Mouse (Mus musculus) gastrocnemius, adult 8-10 months (tissue): Measurements from ENCODE around the gene Tekt2. TPM values are rescaled to one million over a fixed set of nuclear protein-coding genes. Genes with fewer than 3 reads are reported as not detected.

ENCODE experiments used
- DNase-seq, 2 experiments: peaks; one replicate each; pipeline ENCODE4 v3.0.0; 2022; ENCODE audit warnings: low spot score in 2 of 2
- total RNA-seq, 4 experiments: library from RNA; stranded (reverse); gene quantifications; 2 replicates each; pipeline ENCODE4 v1.2.4; 2022

The Tekt2 gene
- total RNA-seq, 4 experiments from 2014 or later, result 0.17 to 0.87 (median 0.40) TPM; not detected in 1

DNA sequence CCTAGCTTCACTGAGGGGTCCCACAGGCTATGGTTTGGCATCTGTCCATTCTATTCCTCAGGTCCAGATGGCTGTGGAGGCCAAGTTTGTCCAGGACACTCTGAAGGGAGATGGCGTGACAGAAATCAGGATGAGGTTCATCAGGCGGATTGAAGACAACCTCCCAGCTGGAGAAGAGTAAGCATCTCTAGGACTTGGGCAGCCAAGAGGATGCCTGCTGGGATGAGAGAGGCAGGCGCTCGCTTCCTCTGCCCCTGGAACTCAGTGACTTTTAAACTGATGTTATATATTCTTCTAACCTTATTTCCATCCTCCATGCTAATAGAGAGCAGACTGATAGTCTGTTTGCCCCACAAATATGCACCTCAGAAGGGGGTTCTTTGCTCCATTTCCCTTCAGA, 50.4 kb downstream of the Tekt2 start:
- no peak for DNase-seq

DNA sequence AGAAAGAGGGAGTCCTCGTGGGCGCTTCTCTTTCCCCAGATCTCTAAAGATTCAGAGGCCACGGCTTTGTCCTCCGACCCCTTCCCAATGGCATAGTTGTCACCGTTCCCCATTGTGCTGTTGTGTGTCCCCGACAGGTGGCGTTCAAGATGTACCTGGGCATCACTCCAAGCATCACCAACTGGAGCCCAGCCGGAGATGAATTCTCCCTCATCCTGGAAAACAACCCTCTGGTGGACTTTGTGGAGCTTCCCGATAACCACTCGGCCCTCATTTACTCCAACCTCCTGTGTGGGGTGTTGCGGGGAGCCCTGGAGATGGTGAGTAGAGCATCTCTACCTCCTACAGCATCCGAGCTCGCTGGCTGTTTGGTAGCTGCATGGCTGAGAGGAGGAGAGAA, 51.7 kb downstream of the Tekt2 start:
- no peak for DNase-seq

Other genes starting within 250 kb of the Tekt2 start
- 10 to 100 TPM in 1 of 4 experiments, 1 to 10 TPM in 3; 8.8 to 10.9 (median 9.4) TPM for gene Lsm10, start 229.1 kb downstream of the Tekt2 start, total RNA-seq
- gene Stk40, start 221.7 kb downstream of the Tekt2 start, total RNA-seq, result 100 to 1,000 TPM; 122 to 135 (median 128) TPM
- gene Eva1b, start 177.9 kb downstream of the Tekt2 start, total RNA-seq, result 1 to 10 TPM; 2.0 to 4.9 (median 2.6) TPM
- under 1 TPM; 0.46 to 0.86 (median 0.68) TPM for gene Sh3d21, start 162.2 kb downstream of the Tekt2 start, total RNA-seq
- gene Thrap3, start 122.9 kb downstream of the Tekt2 start, total RNA-seq, result 100 to 1,000 TPM in 3 of 4 experiments, 10 to 100 TPM in 1; 95.8 to 107 (median 105) TPM
- gene Map7d1, start 69.3 kb downstream of the Tekt2 start, total RNA-seq, result 100 to 1,000 TPM; 138 to 195 (median 173) TPM
- gene Trappc3, start 63.4 kb downstream of the Tekt2 start, total RNA-seq, result 10 to 100 TPM; 19.7 to 23.2 (median 22.3) TPM
- gene Col8a2, start 38.9 kb downstream of the Tekt2 start, total RNA-seq, result 1 to 10 TPM in 2 of 4 experiments, under 1 TPM in 2; 0.46 to 1.6 (median 1.1) TPM
- gene Adprhl2, start 4.0 kb downstream of the Tekt2 start, total RNA-seq, result 1 to 10 TPM; 8.1 to 9.5 (median 9.0) TPM
- gene Ago3, start 103.9 kb upstream of the Tekt2 start, total RNA-seq, result 10 to 100 TPM in 1 of 4 experiments, 1 to 10 TPM in 3; 6.8 to 11.5 (median 8.0) TPM
- 1 to 10 TPM; 5.1 to 6.8 (median 6.0) TPM for gene Ago1, start 142.9 kb upstream of the Tekt2 start, total RNA-seq
- gene Ago4, start 207.8 kb upstream of the Tekt2 start, total RNA-seq, result 1 to 10 TPM; 4.8 to 6.6 (median 5.5) TPM
- gene Clspn, start 231.2 kb upstream of the Tekt2 start, total RNA-seq, result under 1 TPM in 1 of 4 experiments, not detected in 3; 0.10 TPM